Mouse (Mus musculus): ENCODE measurements at regions not wholly inside any gene's neighbourhood (a gene's known extent, or its start where the extent isn't known, plus 50 kb on each side); places are given as distances from the start of the nearest gene placed in this dataset.
"Not testable (repeated sequence)": the region's sequence is repeated elsewhere in the genome, so short reads cannot be mapped to it uniquely, and the experiment has no call there.

- no peak overlapping the region for H3K9ac ChIP-seq
- H3K27ac ChIP-seq (ENCODE audit: low read depth, low read length): no peak overlapping the region
- 64% methylated on average over 1 of the region's 1 CpGs for WGBS
- H3K36me3 ChIP-seq (ENCODE audit: insufficient read depth): no peaks in the 10 kb centered on the region
- ATAC-seq (no peak), DNase-seq (no peak)
- no peaks in the 10 kb centered on the region for H3K27me3 ChIP-seq (ENCODE audit: insufficient read depth, low read length)
- H3K4me3 ChIP-seq (ENCODE audit: low read depth, low read length): no peak overlapping the region
- H3K9me3 ChIP-seq (ENCODE audit: low read length): no peaks in the 10 kb centered on the region
- no peak overlapping the region for H3K4me2 ChIP-seq (ENCODE audit: low read depth)
- H3K4me1 ChIP-seq (ENCODE audit: insufficient read depth): no peaks in the 10 kb centered on the region
- TF ChIP-seq CTCF (IDR thresholded peaks at IDR 0.05; ENCODE audit: low read depth): no peak
Measured at GRCm38 (mm10) chr3:113105979-113106378, 152.7 kb downstream of the Amy2a5 start.

DNA sequence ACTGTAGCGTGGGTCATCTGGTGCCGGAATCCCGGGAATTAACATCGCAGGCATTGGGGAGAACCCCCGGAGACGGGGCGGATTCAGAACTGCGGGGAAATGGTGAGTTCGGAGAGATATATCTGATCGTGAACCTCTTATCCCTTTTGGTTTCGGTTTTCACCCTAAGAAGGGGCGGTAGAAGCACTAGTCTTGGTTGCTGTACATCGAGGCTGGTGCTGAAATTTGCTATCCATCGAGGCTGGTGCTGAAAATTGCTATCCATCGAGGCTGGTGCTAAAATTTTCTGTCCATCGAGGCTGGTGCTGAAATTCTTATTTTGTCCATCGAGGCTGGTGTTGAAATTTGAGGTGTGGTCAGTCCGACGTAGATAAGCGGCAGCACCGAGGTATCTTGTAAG is 167.8 kb downstream of the Amy2a5 start:
- not testable (repeated sequence) for H3K4me1 ChIP-seq (ENCODE audit: insufficient read depth); DNase-seq; H3K27ac ChIP-seq (ENCODE audit: low read depth, low read length); H3K4me3 ChIP-seq (ENCODE audit: low read depth, low read length); ATAC-seq; H3K9me3 ChIP-seq (ENCODE audit: low read length); H3K27me3 ChIP-seq (ENCODE audit: insufficient read depth, low read length); H3K4me2 ChIP-seq (ENCODE audit: low read depth); H3K36me3 ChIP-seq (ENCODE audit: insufficient read depth); H3K9ac ChIP-seq
- 83% methylated on average over 21 of the region's 21 CpGs for WGBS

DNA sequence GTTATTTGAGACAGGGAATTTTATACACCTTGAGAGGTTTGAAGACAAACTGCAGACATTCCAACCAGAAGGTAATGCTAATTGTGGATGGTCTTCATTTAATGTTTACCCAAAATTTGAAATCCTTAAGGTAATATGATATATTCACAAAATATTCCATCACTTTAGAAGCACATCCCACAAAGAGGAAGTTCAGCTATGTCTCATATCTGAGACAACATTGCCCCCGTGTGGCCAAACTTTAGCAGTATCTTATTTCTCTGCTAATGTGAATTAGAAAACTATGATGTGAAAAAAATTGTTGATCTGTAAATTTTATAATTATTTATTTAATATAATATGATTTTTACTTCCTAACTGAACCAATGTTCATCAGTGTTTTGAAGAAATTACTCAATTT is 177.9 kb downstream of the Amy2a5 start:
- TF ChIP-seq CTCF (IDR thresholded peaks at IDR 0.05; ENCODE audit: low read depth): peak; percentile 72
- Histone ChIP-seq H3K36me3 (ENCODE audit: insufficient read depth) (no peaks in the 10 kb centered on the region), H3K4me1 (ENCODE audit: insufficient read depth) (no peaks in the 10 kb centered on the region), H3K27ac (ENCODE audit: low read depth, low read length) (no peak overlapping the region), H3K4me2 (ENCODE audit: low read depth) (no peak overlapping the region), H3K9ac (no peak overlapping the region), H3K9me3 (ENCODE audit: low read length) (no peaks in the 10 kb centered on the region), H3K4me3 (ENCODE audit: low read depth, low read length) (no peak overlapping the region), H3K27me3 (ENCODE audit: insufficient read depth, low read length) (no peaks in the 10 kb centered on the region)
- ATAC-seq: peak; percentile 75; the same call in 1 of the 2 replicates
- WGBS: 0% methylated on average over 1 of the region's 1 CpGs
- DNase-seq: peak; percentile 84
